Mouse (Mus musculus) ES-Bruce4 (cell line): ENCODE measurements around the gene Hnrnph3. TPM values are rescaled to one million over a fixed set of nuclear protein-coding genes. Genes with fewer than 3 reads are reported as not detected.

Experiments
- H3K27ac ChIP-seq: 2 replicates; pipeline ENCODE4 v1.5.1; 2012; ENCODE audit warnings: low read length, inconsistent platforms; ENCODE audit not compliant: insufficient read depth
- H3K27me3 ChIP-seq: 2 replicates; pipeline ENCODE4 v1.6.1; 2012; ENCODE audit warnings: mild to moderate bottlenecking, low read length, inconsistent platforms; ENCODE audit not compliant: control insufficient read depth, poor library complexity, insufficient read depth, severe bottlenecking
- H3K36me3 ChIP-seq: 2 replicates; pipeline ENCODE4 v1.6.1; 2012; ENCODE audit warnings: inconsistent platforms, mild to moderate bottlenecking, low read length, moderate library complexity; ENCODE audit not compliant: control insufficient read depth, poor library complexity, insufficient read depth, severe bottlenecking
- H3K4me1 ChIP-seq: one replicate; pipeline ENCODE4 v1.8.1; 2011; ENCODE audit warnings: low read length; ENCODE audit not compliant: control insufficient read depth, insufficient read depth
- H3K4me3 ChIP-seq: 2 replicates; pipeline ENCODE4 v1.5.1; 2011; ENCODE audit warnings: low read depth, mild to moderate bottlenecking, low read length
- H3K9ac ChIP-seq: 2 replicates; pipeline ENCODE4 v1.6.1; 2012; ENCODE audit warnings: low read depth, mild to moderate bottlenecking, inconsistent platforms; ENCODE audit not compliant: poor library complexity, severe bottlenecking
- H3K9me3 ChIP-seq: replicated peaks from 2 replicates; pipeline ENCODE4 v1.6.1; 2012; ENCODE audit warnings: mild to moderate bottlenecking, low read length, inconsistent platforms; ENCODE audit not compliant: control insufficient read depth, poor library complexity, insufficient read depth, severe bottlenecking
- CTCF ChIP-seq: IDR thresholded peaks from one replicate; pipeline ENCODE4 v1.8.1; 2011; ENCODE audit warnings: low read depth, low read length
- EP300 ChIP-seq: IDR thresholded peaks from 2 replicates; pipeline ENCODE4 v1.6.1; 2011; ENCODE audit warnings: low read depth, low read length; ENCODE audit not compliant: insufficient read depth
- POLR2A ChIP-seq: IDR thresholded peaks from one replicate; pipeline ENCODE4 v1.8.1; 2011; ENCODE audit warnings: low read length; ENCODE audit not compliant: insufficient read depth
- polyA plus RNA-seq: library from polyadenylated mRNA; stranded (reverse); fragments of >200 nt; gene quantifications from 2 replicates; pipeline ENCODE4 v1.2.4, GENCODE M21; 2011; ENCODE audit warnings: low read depth; ENCODE audit not compliant: missing spikeins, insufficient read depth, insufficient read length

Hnrnph3 gene
- polyA plus RNA-seq, 1 experiment, result 135 TPM

GRCm38 (mm10) chr10:63039867-63040628, 16.0 kb upstream of the Hnrnph3 start:
- Histone ChIP-seq H3K4me1 (no peaks in the 10 kb centered on the region), H3K9me3 (no peaks in the 10 kb centered on the region), H3K27me3 (no peaks in the 10 kb centered on the region), H3K4me3 (no peak overlapping the region), H3K36me3 (no peaks in the 10 kb centered on the region), H3K27ac (no peak overlapping the region), H3K9ac (no peak overlapping the region)
- TF ChIP-seq EP300 (no peak), POLR2A (no peak), CTCF (no peak)

- Histone ChIP-seq H3K4me1 (no peaks in the 10 kb centered on the region), H3K27ac (no peak overlapping the region), H3K9ac (no peak overlapping the region), H3K9me3 (no peaks in the 10 kb centered on the region), H3K36me3 (no peaks in the 10 kb centered on the region), H3K27me3 (no peaks in the 10 kb centered on the region), H3K4me3 (peak overlapping the region; percentile 2; the same call in 1 of the 2 replicates)
- TF ChIP-seq CTCF (no peak), EP300 (no peak), POLR2A (no peak)
Observed at GRCm38 (mm10) chr10:63038571-63039320, 14.7 kb upstream of the Hnrnph3 start.

- no peak overlapping the region for H3K27ac ChIP-seq
- no peak overlapping the region for H3K9ac ChIP-seq
- no peak overlapping the region for H3K4me3 ChIP-seq
- no peaks in the 10 kb centered on the region for H3K4me1 ChIP-seq
- TF ChIP-seq CTCF, result no peak
- TF ChIP-seq EP300, result no peak
- no peak for TF ChIP-seq POLR2A
- no peaks in the 10 kb centered on the region for H3K27me3 ChIP-seq
- no peaks in the 10 kb centered on the region for H3K36me3 ChIP-seq
- H3K9me3 ChIP-seq, result no peaks in the 10 kb centered on the region
Observed at GRCm38 (mm10) chr10:63032956-63033355, 8.9 kb upstream of the Hnrnph3 start.

GRCm38 (mm10) chr10:63032267-63032666, 8.2 kb upstream of the Hnrnph3 start:
- H3K4me1 ChIP-seq, result no peaks in the 10 kb centered on the region
- H3K27ac ChIP-seq, result no peak overlapping the region
- TF ChIP-seq EP300 (no peak), POLR2A (no peak), CTCF (no peak)
- no peak overlapping the region for H3K9ac ChIP-seq
- no peaks in the 10 kb centered on the region for H3K36me3 ChIP-seq
- H3K27me3 ChIP-seq, result no peaks in the 10 kb centered on the region
- H3K4me3 ChIP-seq, result no peak overlapping the region
- no peaks in the 10 kb centered on the region for H3K9me3 ChIP-seq

GRCm38 (mm10) chr10:63028396-63028795, 4.4 kb upstream of the Hnrnph3 start:
- H3K4me1 ChIP-seq, result peaks cover 2% of the 10 kb centered on the region
- no peaks in the 10 kb centered on the region for H3K9me3 ChIP-seq
- no peaks in the 10 kb centered on the region for H3K36me3 ChIP-seq
- TF ChIP-seq CTCF (no peak), EP300 (no peak), POLR2A (no peak)
- H3K27me3 ChIP-seq, result no peaks in the 10 kb centered on the region
- H3K9ac ChIP-seq, result no peak overlapping the region
- H3K4me3 ChIP-seq, result no peak overlapping the region
- no peak overlapping the region for H3K27ac ChIP-seq

- peaks cover 2% of the 10 kb centered on the region for H3K4me1 ChIP-seq
- no peak overlapping the region for H3K27ac ChIP-seq
- no peaks in the 10 kb centered on the region for H3K36me3 ChIP-seq
- H3K27me3 ChIP-seq, result no peaks in the 10 kb centered on the region
- no peak overlapping the region for H3K4me3 ChIP-seq
- TF ChIP-seq POLR2A (no peak), EP300 (no peak)
- H3K9me3 ChIP-seq, result no peaks in the 10 kb centered on the region
- H3K9ac ChIP-seq, result no peak overlapping the region
Observed at GRCm38 (mm10) chr10:63027376-63028161, 3.6 kb upstream of the Hnrnph3 start.
